Mouse (Mus musculus): ENCODE measurements around the gene Dpf2. TPM values are rescaled to one million over a fixed set of nuclear protein-coding genes. Genes with fewer than 3 reads are reported as not detected.

Gene Dpf2
- polyA plus RNA-seq, 1 experiment = 75.2 TPM

DNA sequence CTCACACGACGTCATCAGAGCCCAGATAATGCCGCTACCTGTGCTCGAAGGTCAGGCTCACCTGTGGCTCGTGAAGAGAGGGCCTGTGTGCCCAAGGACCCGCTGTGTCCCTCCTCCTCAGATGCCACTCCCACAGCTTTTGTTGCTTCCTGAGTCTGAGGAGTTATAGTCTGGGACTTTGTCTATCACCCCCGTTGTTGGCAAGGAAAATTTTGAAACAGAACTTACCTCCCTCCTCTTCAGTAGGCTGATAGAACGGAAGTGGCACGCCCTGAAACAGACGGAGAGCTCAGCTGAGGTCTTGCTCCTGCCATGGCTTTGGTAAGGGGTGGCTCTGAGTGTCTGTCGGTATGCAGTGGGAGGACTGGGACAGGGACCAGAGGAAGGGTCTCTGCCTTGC is 37.4 kb upstream of the Dpf2 start:
- TF ChIP-seq CTCF (IDR thresholded peaks at IDR 0.05; ENCODE audit: low read depth, low read length) = no peak
- TF ChIP-seq POLR2A (IDR thresholded peaks at IDR 0.05; ENCODE audit: borderline replicate concordance, low read depth, low read length) = no peak
- Histone ChIP-seq H3K27ac (ENCODE audit: insufficient read depth, low read depth, low read length) (no peak overlapping the region), H3K4me3 (ENCODE audit: insufficient read depth, low read length) (no peak overlapping the region), H3K4me1 (ENCODE audit: control insufficient read depth, insufficient read depth, low read length) (peaks cover 44% of the 10 kb centered on the region)

DNA sequence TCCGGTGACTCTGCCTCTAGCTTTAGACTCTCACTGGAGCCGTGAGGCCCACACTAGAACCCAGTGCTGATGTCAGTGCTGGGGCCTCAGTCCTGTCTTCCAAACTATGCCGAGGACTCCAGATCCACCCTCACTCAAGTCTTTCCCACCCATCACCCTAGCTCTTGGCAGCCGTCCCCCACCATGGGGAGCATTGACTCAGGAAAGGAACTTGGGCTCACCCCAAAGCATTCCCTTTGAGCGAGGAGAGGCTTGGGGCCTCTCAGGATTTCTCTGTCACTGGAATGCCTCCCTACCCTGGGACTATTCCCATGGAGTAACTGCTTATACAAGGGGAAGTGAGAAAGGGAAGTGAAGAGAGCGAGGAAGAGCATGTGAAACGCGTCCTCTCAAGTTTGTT is 33.1 kb upstream of the Dpf2 start:
- H3K4me3 ChIP-seq (ENCODE audit: insufficient read depth, low read length) = no peak overlapping the region
- TF ChIP-seq POLR2A (IDR thresholded peaks at IDR 0.05; ENCODE audit: borderline replicate concordance, low read depth, low read length) = no peak
- TF ChIP-seq CTCF (IDR thresholded peaks at IDR 0.05; ENCODE audit: low read depth, low read length) = no peak
- H3K27ac ChIP-seq (ENCODE audit: insufficient read depth, low read depth, low read length) = peak overlapping the region; percentile 90
- H3K4me1 ChIP-seq (ENCODE audit: control insufficient read depth, insufficient read depth, low read length) = peaks cover 35% of the 10 kb centered on the region

DNA sequence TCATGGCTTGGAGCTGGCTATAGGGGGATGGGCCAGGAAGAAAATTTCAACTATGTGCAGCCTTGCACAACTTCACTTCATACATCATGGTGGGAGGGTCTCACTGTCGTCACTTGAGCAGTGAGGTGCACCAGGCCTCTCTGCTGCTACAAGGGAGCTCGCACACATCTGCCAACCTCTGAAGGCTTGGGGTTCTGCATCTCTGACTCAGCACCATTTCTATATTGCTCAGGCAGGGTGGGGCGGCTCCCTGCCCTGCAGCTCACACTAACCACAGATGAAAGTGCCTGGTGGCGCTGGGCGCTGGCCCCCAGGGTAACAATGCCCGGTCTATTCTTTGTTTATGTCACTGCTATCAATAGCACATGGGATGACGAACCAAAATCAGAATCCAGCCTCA is 32.2 kb upstream of the Dpf2 start:
- TF ChIP-seq POLR2A (IDR thresholded peaks at IDR 0.05; ENCODE audit: borderline replicate concordance, low read depth, low read length) (no peak), CTCF (IDR thresholded peaks at IDR 0.05; ENCODE audit: low read depth, low read length) (no peak)
- no peak overlapping the region for H3K4me3 ChIP-seq (ENCODE audit: insufficient read depth, low read length)
- H3K27ac ChIP-seq (ENCODE audit: insufficient read depth, low read depth, low read length) = peak overlapping the region; percentile 90
- H3K4me1 ChIP-seq (ENCODE audit: control insufficient read depth, insufficient read depth, low read length) = peaks cover 35% of the 10 kb centered on the region

DNA sequence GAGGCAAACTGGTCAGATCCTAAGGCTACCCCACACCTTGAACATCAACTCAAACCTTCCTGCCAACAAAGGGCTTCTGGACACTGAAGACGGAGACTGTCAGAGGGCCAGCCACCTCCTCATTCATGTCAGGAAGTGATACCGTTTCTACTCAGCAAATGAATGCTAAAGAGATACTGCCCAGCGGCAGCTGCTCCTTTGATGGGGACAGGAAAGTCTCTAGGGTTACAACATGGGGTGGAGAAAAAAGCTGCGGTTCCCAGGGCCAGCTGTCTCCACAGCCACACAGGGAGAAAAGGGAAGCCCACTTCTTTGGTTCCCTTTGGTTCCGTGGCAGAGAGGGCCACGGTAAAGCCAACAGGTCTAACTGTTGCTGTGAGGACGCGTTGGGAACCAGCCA is 31.3 kb upstream of the Dpf2 start:
- Histone ChIP-seq H3K27ac (ENCODE audit: insufficient read depth, low read depth, low read length) (no peak overlapping the region), H3K4me1 (ENCODE audit: control insufficient read depth, insufficient read depth, low read length) (peaks cover 32% of the 10 kb centered on the region), H3K4me3 (ENCODE audit: insufficient read depth, low read length) (no peak overlapping the region)
- no peak for TF ChIP-seq CTCF (IDR thresholded peaks at IDR 0.05; ENCODE audit: low read depth, low read length)
- TF ChIP-seq POLR2A (IDR thresholded peaks at IDR 0.05; ENCODE audit: borderline replicate concordance, low read depth, low read length) = no peak

DNA sequence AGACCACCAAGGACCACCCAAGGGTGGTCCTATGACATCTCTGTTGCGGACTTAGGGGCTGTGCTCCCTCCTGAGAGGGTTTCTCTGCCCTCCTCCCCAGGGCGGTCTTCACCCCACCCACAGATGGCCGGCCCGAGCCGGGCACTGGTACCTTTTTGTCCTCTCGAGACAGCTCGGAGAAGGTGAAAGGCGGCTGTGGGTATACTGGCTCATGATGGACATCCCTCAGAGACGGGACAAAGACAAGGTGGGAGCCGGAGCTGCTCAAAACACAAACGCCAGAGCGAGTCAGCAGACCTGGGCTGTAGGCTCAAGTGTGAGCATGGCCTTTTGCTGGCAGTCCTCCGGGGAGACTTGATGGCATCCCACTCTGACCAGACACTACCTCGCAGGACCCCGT is 30.6 kb upstream of the Dpf2 start:
- no peak overlapping the region for H3K4me3 ChIP-seq (ENCODE audit: insufficient read depth, low read length)
- H3K27ac ChIP-seq (ENCODE audit: insufficient read depth, low read depth, low read length) = no peak overlapping the region
- peaks cover 32% of the 10 kb centered on the region for H3K4me1 ChIP-seq (ENCODE audit: control insufficient read depth, insufficient read depth, low read length)
- TF ChIP-seq CTCF (IDR thresholded peaks at IDR 0.05; ENCODE audit: low read depth, low read length) = no peak
- TF ChIP-seq POLR2A (IDR thresholded peaks at IDR 0.05; ENCODE audit: borderline replicate concordance, low read depth, low read length) = no peak

- TF ChIP-seq POLR2A (IDR thresholded peaks at IDR 0.05; ENCODE audit: borderline replicate concordance, low read depth, low read length) = no peak
- TF ChIP-seq CTCF (IDR thresholded peaks at IDR 0.05; ENCODE audit: low read depth, low read length) = no peak
- Histone ChIP-seq H3K4me1 (ENCODE audit: control insufficient read depth, insufficient read depth, low read length) (peaks cover 33% of the 10 kb centered on the region), H3K4me3 (ENCODE audit: insufficient read depth, low read length) (no peak overlapping the region), H3K27ac (ENCODE audit: insufficient read depth, low read depth, low read length) (no peak overlapping the region)
Measured at GRCm38 (mm10) chr19:5942581-5942980, 29.8 kb upstream of the Dpf2 start.

DNA sequence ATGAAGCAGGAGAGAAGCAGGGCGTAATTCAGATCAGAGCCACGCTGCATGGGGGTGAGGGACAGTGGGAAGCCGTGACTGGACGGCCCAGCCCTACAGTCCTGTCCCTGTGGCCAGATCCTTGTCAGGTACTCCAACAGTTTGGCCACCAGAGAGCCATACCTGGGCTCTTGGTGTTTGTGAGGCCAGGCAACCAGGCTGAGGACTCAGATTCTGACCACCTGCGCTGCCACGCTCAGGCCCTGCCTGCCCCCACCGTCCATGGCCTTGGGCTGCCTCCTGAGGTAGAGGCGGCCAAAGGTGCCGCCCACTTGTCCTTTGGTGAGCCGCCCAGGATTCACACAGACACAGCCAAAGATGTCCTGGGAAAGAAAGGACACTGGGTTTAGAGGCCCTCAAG is 27.8 kb upstream of the Dpf2 start:
- Histone ChIP-seq H3K4me1 (ENCODE audit: control insufficient read depth, insufficient read depth, low read length) (peaks cover 22% of the 10 kb centered on the region), H3K4me3 (ENCODE audit: insufficient read depth, low read length) (no peak overlapping the region), H3K27ac (ENCODE audit: insufficient read depth, low read depth, low read length) (no peak overlapping the region)
- no peak for TF ChIP-seq POLR2A (IDR thresholded peaks at IDR 0.05; ENCODE audit: borderline replicate concordance, low read depth, low read length)
- TF ChIP-seq CTCF (IDR thresholded peaks at IDR 0.05; ENCODE audit: low read depth, low read length) = no peak

GRCm38 (mm10) chr19:5940173-5940572 is 27.4 kb upstream of the Dpf2 start:
- H3K4me1 ChIP-seq (ENCODE audit: control insufficient read depth, insufficient read depth, low read length) = peaks cover 19% of the 10 kb centered on the region
- no peak overlapping the region for H3K4me3 ChIP-seq (ENCODE audit: insufficient read depth, low read length)
- H3K27ac ChIP-seq (ENCODE audit: insufficient read depth, low read depth, low read length) = no peak overlapping the region
- no peak for TF ChIP-seq CTCF (IDR thresholded peaks at IDR 0.05; ENCODE audit: low read depth, low read length)
- no peak for TF ChIP-seq POLR2A (IDR thresholded peaks at IDR 0.05; ENCODE audit: borderline replicate concordance, low read depth, low read length)

GRCm38 (mm10) chr19:5939715-5940114 is 26.9 kb upstream of the Dpf2 start:
- no peak overlapping the region for H3K4me3 ChIP-seq (ENCODE audit: insufficient read depth, low read length)
- TF ChIP-seq CTCF (IDR thresholded peaks at IDR 0.05; ENCODE audit: low read depth, low read length) (no peak), POLR2A (IDR thresholded peaks at IDR 0.05; ENCODE audit: borderline replicate concordance, low read depth, low read length) (no peak)
- H3K4me1 ChIP-seq (ENCODE audit: control insufficient read depth, insufficient read depth, low read length) = peaks cover 15% of the 10 kb centered on the region
- no peak overlapping the region for H3K27ac ChIP-seq (ENCODE audit: insufficient read depth, low read depth, low read length)

DNA sequence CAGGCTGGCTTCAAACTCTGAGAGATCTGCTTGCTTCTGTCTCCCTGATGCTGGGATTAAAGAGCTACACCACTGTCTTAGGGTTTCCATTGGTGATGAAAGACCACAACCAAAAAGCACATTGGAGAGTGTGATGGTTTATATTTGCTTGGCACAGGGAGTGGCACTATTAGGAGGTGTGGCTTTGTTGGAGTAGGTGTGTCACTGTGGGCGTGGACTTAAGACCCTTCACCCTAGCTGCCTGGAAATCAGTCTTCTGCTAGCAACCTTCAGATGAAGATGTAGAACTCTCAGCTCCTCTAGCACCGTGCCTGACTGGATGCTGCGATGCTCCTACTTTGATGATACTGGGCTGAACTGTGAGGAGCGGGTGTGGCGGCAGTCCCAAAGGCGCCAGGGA is 25.7 kb upstream of the Dpf2 start:
- Histone ChIP-seq H3K4me1 (ENCODE audit: control insufficient read depth, insufficient read depth, low read length) (peaks cover 5% of the 10 kb centered on the region; the same call in 1 of the 2 replicates), H3K4me3 (ENCODE audit: insufficient read depth, low read length) (no peak overlapping the region), H3K27ac (ENCODE audit: insufficient read depth, low read depth, low read length) (no peak overlapping the region)
- TF ChIP-seq CTCF (IDR thresholded peaks at IDR 0.05; ENCODE audit: low read depth, low read length) (no peak), POLR2A (IDR thresholded peaks at IDR 0.05; ENCODE audit: borderline replicate concordance, low read depth, low read length) (no peak)

DNA sequence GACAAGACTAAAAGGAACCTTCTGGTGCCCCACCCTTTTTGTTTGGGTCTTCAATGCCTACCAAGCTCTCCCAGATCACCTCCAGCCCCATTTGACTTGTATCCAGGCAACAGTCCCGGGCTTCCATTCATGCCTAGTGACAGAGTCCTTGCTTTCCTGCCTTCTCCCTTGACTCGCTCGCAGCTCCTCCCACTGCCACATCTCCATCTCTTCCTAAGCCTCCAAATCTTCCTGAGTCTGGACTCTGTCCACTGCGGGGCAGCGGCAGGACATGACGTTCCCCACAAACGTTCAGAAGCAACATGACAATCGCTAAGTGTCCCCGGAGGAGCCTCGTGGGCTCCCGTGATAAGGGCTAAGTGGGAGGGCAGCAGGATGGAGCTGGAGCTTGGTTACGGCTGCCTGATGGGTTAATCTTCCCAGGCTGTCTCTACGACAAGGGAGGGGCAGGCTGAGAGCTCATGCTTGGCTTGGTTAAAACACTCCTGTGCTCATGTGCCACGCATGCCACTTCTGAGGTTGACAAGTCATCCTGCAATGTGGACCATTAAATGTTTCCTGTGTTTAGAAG is 25.1 kb upstream of the Dpf2 start:
- no peak overlapping the region for H3K4me3 ChIP-seq (ENCODE audit: insufficient read depth, low read length)

More for the DNA sequence above, 25.1 kb upstream of the Dpf2 start:
- H3K27ac ChIP-seq (ENCODE audit: insufficient read depth, low read depth, low read length) = no peak overlapping the region
- no peak for TF ChIP-seq CTCF (IDR thresholded peaks at IDR 0.05; ENCODE audit: low read depth, low read length)
- TF ChIP-seq POLR2A (IDR thresholded peaks at IDR 0.05; ENCODE audit: borderline replicate concordance, low read depth, low read length) = no peak
- H3K4me1 ChIP-seq (ENCODE audit: control insufficient read depth, insufficient read depth, low read length) = peaks cover 5% of the 10 kb centered on the region; the same call in 1 of the 2 replicates
